Mouse (Mus musculus) ES-Bruce4 (cell line): ENCODE measurements around the gene Ssc5d. TPM values are rescaled to one million over a fixed set of nuclear protein-coding genes. Genes with fewer than 3 reads are reported as not detected.

ENCODE experiments used
- H3K27ac ChIP-seq: 2 replicates; pipeline ENCODE4 v1.5.1; 2012; ENCODE audit warnings: low read length, inconsistent platforms; ENCODE audit not compliant: insufficient read depth
- H3K27me3 ChIP-seq: 2 replicates; pipeline ENCODE4 v1.6.1; 2012; ENCODE audit warnings: mild to moderate bottlenecking, low read length, inconsistent platforms; ENCODE audit not compliant: control insufficient read depth, poor library complexity, insufficient read depth, severe bottlenecking
- H3K36me3 ChIP-seq: 2 replicates; pipeline ENCODE4 v1.6.1; 2012; ENCODE audit warnings: inconsistent platforms, mild to moderate bottlenecking, low read length, moderate library complexity; ENCODE audit not compliant: control insufficient read depth, poor library complexity, insufficient read depth, severe bottlenecking
- H3K4me1 ChIP-seq: one replicate; pipeline ENCODE4 v1.8.1; 2011; ENCODE audit warnings: low read length; ENCODE audit not compliant: control insufficient read depth, insufficient read depth
- H3K4me3 ChIP-seq: 2 replicates; pipeline ENCODE4 v1.5.1; 2011; ENCODE audit warnings: low read depth, mild to moderate bottlenecking, low read length
- H3K9ac ChIP-seq: 2 replicates; pipeline ENCODE4 v1.6.1; 2012; ENCODE audit warnings: low read depth, mild to moderate bottlenecking, inconsistent platforms; ENCODE audit not compliant: poor library complexity, severe bottlenecking
- H3K9me3 ChIP-seq: replicated peaks from 2 replicates; pipeline ENCODE4 v1.6.1; 2012; ENCODE audit warnings: mild to moderate bottlenecking, low read length, inconsistent platforms; ENCODE audit not compliant: control insufficient read depth, poor library complexity, insufficient read depth, severe bottlenecking
- CTCF ChIP-seq: IDR thresholded peaks from one replicate; pipeline ENCODE4 v1.8.1; 2011; ENCODE audit warnings: low read depth, low read length
- EP300 ChIP-seq: IDR thresholded peaks from 2 replicates; pipeline ENCODE4 v1.6.1; 2011; ENCODE audit warnings: low read depth, low read length; ENCODE audit not compliant: insufficient read depth
- POLR2A ChIP-seq: IDR thresholded peaks from one replicate; pipeline ENCODE4 v1.8.1; 2011; ENCODE audit warnings: low read length; ENCODE audit not compliant: insufficient read depth
- polyA plus RNA-seq: library from polyadenylated mRNA; stranded (reverse); fragments of >200 nt; gene quantifications from 2 replicates; pipeline ENCODE4 v1.2.4, GENCODE M21; 2011; ENCODE audit warnings: low read depth; ENCODE audit not compliant: missing spikeins, insufficient read depth, insufficient read length

The Ssc5d gene
- polyA plus RNA-seq, 1 experiment, result 1.5 TPM

- Histone ChIP-seq H3K27ac (no peak within 1 kb of the TSS), H3K4me3 (peak within 1 kb of the TSS; percentile 62)
Observed at GRCm38 (mm10) chr7:4921824-4922482, 3.6 kb upstream of the Ssc5d start, which contains the start of gene Nat14. TSS of gene Nat14 (plus strand) at chr7:4922028.

GRCm38 (mm10) chr7:4922508-4922907, 3.1 kb upstream of the Ssc5d start:
- Histone ChIP-seq H3K27ac (no peak overlapping the region), H3K9ac (peak overlapping the region; percentile 42; the same call in 1 of the 2 replicates), H3K9me3 (no peaks in the 10 kb centered on the region), H3K4me3 (peak overlapping the region; percentile 62), H3K4me1 (no peaks in the 10 kb centered on the region), H3K36me3 (no peaks in the 10 kb centered on the region), H3K27me3 (no peaks in the 10 kb centered on the region)
- TF ChIP-seq POLR2A (no peak), CTCF (no peak), EP300 (no peak)

More at GRCm38 (mm10) chr7:4921824-4922482, 3.6 kb upstream of the Ssc5d start, which contains the start of gene Nat14:
- TF ChIP-seq POLR2A (no peak), CTCF (no peak), EP300 (no peak)
- Histone ChIP-seq H3K9ac (peak within 1 kb of the TSS; percentile 42; the same call in 1 of the 2 replicates), H3K36me3 (no peaks in the 10 kb centered on the region), H3K27me3 (no peaks in the 10 kb centered on the region), H3K9me3 (no peaks in the 10 kb centered on the region), H3K4me1 (no peaks in the 10 kb centered on the region)

- Histone ChIP-seq H3K27ac (no peak overlapping the region), H3K36me3 (no peaks in the 10 kb centered on the region), H3K4me1 (no peaks in the 10 kb centered on the region), H3K9ac (peak overlapping the region; percentile 56), H3K27me3 (no peaks in the 10 kb centered on the region), H3K9me3 (no peaks in the 10 kb centered on the region), H3K4me3 (peak overlapping the region; percentile 62)
- TF ChIP-seq EP300, result no peak
- TF ChIP-seq CTCF, result no peak
- no peak for TF ChIP-seq POLR2A
Observed at GRCm38 (mm10) chr7:4922931-4923565, 2.5 kb upstream of the Ssc5d start.

- Histone ChIP-seq H3K27ac (no peak overlapping the region), H3K9ac (peak overlapping the region; percentile 56), H3K4me1 (no peaks in the 10 kb centered on the region), H3K9me3 (no peaks in the 10 kb centered on the region), H3K36me3 (no peaks in the 10 kb centered on the region), H3K4me3 (peak overlapping the region; percentile 47), H3K27me3 (no peaks in the 10 kb centered on the region)
- no peak for TF ChIP-seq EP300
- no peak for TF ChIP-seq CTCF
- no peak for TF ChIP-seq POLR2A
Observed at GRCm38 (mm10) chr7:4923586-4924364, 1.8 kb upstream of the Ssc5d start.

- TF ChIP-seq CTCF, result no peak
- no peak for TF ChIP-seq POLR2A
- no peak for TF ChIP-seq EP300
- Histone ChIP-seq H3K36me3 (no peaks in the 10 kb centered on the region), H3K4me1 (no peaks in the 10 kb centered on the region), H3K9me3 (no peaks in the 10 kb centered on the region), H3K27ac (no peak overlapping the region), H3K4me3 (no peak overlapping the region), H3K9ac (no peak overlapping the region), H3K27me3 (no peaks in the 10 kb centered on the region)
Observed at GRCm38 (mm10) chr7:4924483-4924882, 1.1 kb upstream of the Ssc5d start.
